In genomic region chr11:114552176-114552575, GRCm38 (mm10) we compare ENCODE assay signal across 13 mouse cellular contexts.
"Had no signal": no experiment of that assay in that cellular context is flagged by ENCODE, and none has a peak within 500 bp of the region (broad histone marks: within the 10 kb centered on the region; RNA-seq: fewer than 3 reads in every experiment).

No protein-coding gene starts in this region.

- H3K36me3 ChIP-seq: limb, embryonic 12.5 days; liver, embryonic 13.5 days; lung, embryonic 15.5 days; midbrain, embryonic 12.5 days; stomach, embryonic 15.5 days had no signal

- H3K27me3 ChIP-seq: limb, embryonic 12.5 days; liver, embryonic 13.5 days; lung, embryonic 15.5 days; midbrain, embryonic 12.5 days; stomach, embryonic 15.5 days had no signal

- H3K27ac ChIP-seq: limb, embryonic 12.5 days; liver, embryonic 13.5 days; lung, embryonic 15.5 days; midbrain, embryonic 12.5 days; stomach, embryonic 15.5 days had no signal

- H3K9me3 ChIP-seq: limb, embryonic 12.5 days; liver, embryonic 13.5 days; lung, embryonic 15.5 days; midbrain, embryonic 12.5 days; stomach, embryonic 15.5 days had no signal

- H3K4me2 ChIP-seq: limb, embryonic 12.5 days; liver, embryonic 13.5 days; lung, embryonic 15.5 days; midbrain, embryonic 12.5 days; stomach, embryonic 15.5 days had no signal

- ATAC-seq: inflammation-experienced regulatory T-cells, adult 6 months; intestine, postnatal 0 days; liver, postnatal 0 days had no signal

- DNase-seq: layer of hippocampus, adult 9-11 months; layer of hippocampus, postnatal 36 days; liver; liver, embryonic 13.5 days; liver, postnatal 0 days; right cerebral cortex, postnatal 14 days; thymus, postnatal 4 days had no signal

- H3K4me3 ChIP-seq: limb, embryonic 12.5 days; liver, embryonic 13.5 days; lung, embryonic 15.5 days; midbrain, embryonic 12.5 days; stomach, embryonic 15.5 days had no signal

- H3K9ac ChIP-seq: limb, embryonic 12.5 days; liver, embryonic 13.5 days; liver, postnatal 0 days; lung, embryonic 15.5 days; midbrain, embryonic 12.5 days; stomach, embryonic 15.5 days had no signal
